ENCODE assay signal across 10 mouse cellular contexts in genomic region chr11:67085489-67085888, GRCm38 (mm10). TPM values are rescaled to one million over a fixed set of nuclear protein-coding genes. Genes with fewer than 3 reads are reported as not detected.
DNase-seq lines count a peak whose midpoint lies in the region; ATAC-seq lines count a peak whose summit lies in the region.
"Had no signal": no experiment of that assay in that cellular context is flagged by ENCODE, and none has a peak within 500 bp of the region (broad histone marks: within the 10 kb centered on the region; RNA-seq: fewer than 3 reads in every experiment).

No protein-coding gene starts in this region.

- intact Hi-C loops in heart, postnatal 10 days (cut with DNase I) = loop anchor here (1.0 to 10.0 kb wide), 3 partner anchors 60 to 261 kb away; partner anchors contain the start of gene Tmem220

- peaks cover 34% of the 10 kb centered on the region for H3K27me3 ChIP-seq in hindbrain, embryonic 10.5 days (ENCODE audit: insufficient read depth, poor library complexity, severe bottlenecking)
- H3K27me3 ChIP-seq in hindbrain, embryonic 16.5 days (replicated peaks; ENCODE audit: control insufficient read depth, insufficient read depth, low read length) = peaks cover 4% of the 10 kb centered on the region; the same call in 1 of the 2 replicates

- 6% methylated on average over 6 of the region's 6 CpGs for WGBS in hindbrain, embryonic 10.5 days
- under 1% methylated on average over 6 of the region's 6 CpGs for WGBS in hindbrain, embryonic 16.5 days

- DNase-seq in hindbrain, embryonic 10.5 days (ENCODE audit: low spot score) = peak; percentile 75
- DNase-seq in WW6 (ENCODE audit: low read depth, low spot score) = peak; percentile 70
- peak; percentile 86 to 89 for DNase-seq in cerebellum, postnatal 14 days
- DNase-seq in heart, postnatal 10 days = peak; percentile 73 to 83
- peak; percentile 65 to 82 for DNase-seq in layer of hippocampus, postnatal 14 days (ENCODE audit: low spot score in 2 of 2)
- DNase-seq in spleen, postnatal 10 days (ENCODE audit: low spot score in 2 of 2) = peak; percentile 43 to 77

- peaks cover 19% of the 10 kb centered on the region for H3K4me1 ChIP-seq in hindbrain, embryonic 10.5 days (replicated peaks)
- H3K4me1 ChIP-seq in hindbrain, embryonic 16.5 days (ENCODE audit: control insufficient read depth, insufficient read depth, low read depth, low read length) = no peaks in the 10 kb centered on the region

- H3K4me3 ChIP-seq in hindbrain, embryonic 10.5 days = no peak overlapping the region
- no peak overlapping the region for H3K4me3 ChIP-seq in hindbrain, embryonic 16.5 days (ENCODE audit: low read length)
- H3K4me3 ChIP-seq: embryonic facial prominence, embryonic 12.5 days; megakaryocyte, embryonic 14.5 days had no signal

- no peak overlapping the region for H3K4me2 ChIP-seq in hindbrain, embryonic 16.5 days (ENCODE audit: low read length)
- H3K4me2 ChIP-seq: embryonic facial prominence, embryonic 12.5 days had no signal

- H3K27ac ChIP-seq in hindbrain, embryonic 10.5 days = no peak overlapping the region
- no peak overlapping the region for H3K27ac ChIP-seq in hindbrain, embryonic 16.5 days (ENCODE audit: low read depth, low read length)
- H3K27ac ChIP-seq: embryonic facial prominence, embryonic 12.5 days had no signal

- H3K9ac ChIP-seq in hindbrain, embryonic 16.5 days (ENCODE audit: low read depth, low read length) = no peak overlapping the region
- H3K9ac ChIP-seq: embryonic facial prominence, embryonic 12.5 days had no signal

- H3K9me3 ChIP-seq in hindbrain, embryonic 10.5 days = no peaks in the 10 kb centered on the region
- no peaks in the 10 kb centered on the region for H3K9me3 ChIP-seq in hindbrain, embryonic 16.5 days (ENCODE audit: control insufficient read depth, low read length)
- H3K9me3 ChIP-seq: embryonic facial prominence, embryonic 12.5 days had no signal

- ATAC-seq in hindbrain, embryonic 16.5 days = no peak
- ATAC-seq in megakaryocyte-erythroid progenitor cell, adult 5-6 weeks (replicated peaks; ENCODE audit: low FRiP score, low TSS enrichment, poor library complexity, severe bottlenecking) = peak; percentile 90

- no peaks in the 10 kb centered on the region for H3K36me3 ChIP-seq in hindbrain, embryonic 10.5 days
- no peaks in the 10 kb centered on the region for H3K36me3 ChIP-seq in hindbrain, embryonic 16.5 days (ENCODE audit: control insufficient read depth, insufficient read depth, low read length)
- H3K36me3 ChIP-seq: embryonic facial prominence, embryonic 12.5 days had no signal

RNA-seq across cellular contexts. Expression of gene Myh3, which starts 7.4 kb away (rescaled TPM):
- polyA plus RNA-seq in hindbrain, embryonic 10.5 days (2016; fragmentation: Nextera tagmentation; extraction: Ambion mirVana) = 0.49 and 0.69 TPM in 2 replicates
- 0.29 and 11.0 TPM in 2 replicates for polyA plus RNA-seq in hindbrain, embryonic 16.5 days (2015; fragmentation: Nextera tagmentation; extraction: Ambion mirVana)
- total RNA-seq in heart, postnatal 10 days (2021) = under 1 TPM in 1 of 2 experiments, not detected in 1; 0.05 TPM
- total RNA-seq in layer of hippocampus, postnatal 14 days (2021) = under 1 TPM; 0.64 to 0.67 TPM
- not detected in 2 replicates for total RNA-seq in megakaryocyte-erythroid progenitor cell, adult 5-6 weeks (2014; fragmentation: Nextera tagmentation)
- not detected in 2 replicates for total RNA-seq in megakaryocyte-erythroid progenitor cell, adult 5-6 weeks (2017)

RNA-seq across cellular contexts. Expression of gene Sco1, which starts 33.0 kb away (rescaled TPM):
- 18.0 and 22.3 TPM in 2 replicates for polyA plus RNA-seq in hindbrain, embryonic 10.5 days (2016; fragmentation: Nextera tagmentation; extraction: Ambion mirVana)
- polyA plus RNA-seq in hindbrain, embryonic 16.5 days (2015; fragmentation: Nextera tagmentation; extraction: Ambion mirVana) = 9.6 and 12.0 TPM in 2 replicates
- total RNA-seq in heart, postnatal 10 days (2021) = 10 to 100 TPM; 17.8 to 19.2 TPM
- total RNA-seq in layer of hippocampus, postnatal 14 days (2021) = 1 to 10 TPM; 8.4 to 8.5 TPM
- total RNA-seq in megakaryocyte-erythroid progenitor cell, adult 5-6 weeks (2014; fragmentation: Nextera tagmentation) = 5.1 and 11.9 TPM in 2 replicates
- total RNA-seq in megakaryocyte-erythroid progenitor cell, adult 5-6 weeks (2017) = 27.2 and 30.7 TPM in 2 replicates

RNA-seq across cellular contexts. Expression of gene Adprm, which starts 33.1 kb away (rescaled TPM):
- polyA plus RNA-seq in hindbrain, embryonic 10.5 days (2016; fragmentation: Nextera tagmentation; extraction: Ambion mirVana) = 28.3 and 30.4 TPM in 2 replicates
- polyA plus RNA-seq in hindbrain, embryonic 16.5 days (2015; fragmentation: Nextera tagmentation; extraction: Ambion mirVana) = 30.3 and 30.8 TPM in 2 replicates
- total RNA-seq in heart, postnatal 10 days (2021) = 10 to 100 TPM; 14.5 to 15.8 TPM
- total RNA-seq in layer of hippocampus, postnatal 14 days (2021) = 10 to 100 TPM; 19.8 to 22.2 TPM
- 11.0 and 25.4 TPM in 2 replicates for total RNA-seq in megakaryocyte-erythroid progenitor cell, adult 5-6 weeks (2014; fragmentation: Nextera tagmentation)
- total RNA-seq in megakaryocyte-erythroid progenitor cell, adult 5-6 weeks (2017) = 12.7 and 17.2 TPM in 2 replicates
